Mouse (Mus musculus) gastrocnemius, postnatal 25 days (tissue): ENCODE results near the gene Gm10037. TPM values are rescaled to one million over a fixed set of nuclear protein-coding genes. Genes with fewer than 3 reads are reported as not detected.

ENCODE experiments used
- DNase-seq: peaks from one replicate; pipeline ENCODE4 v3.0.0; 2022
- total RNA-seq, 2 experiments: library from RNA; stranded (reverse); gene quantifications; 1 replicate in 1 of 2; 2 replicates in 1 of 2; pipeline ENCODE4 v1.2.3; 2021

Gm10037 gene
- total RNA-seq, 2 experiments from 2014 or later: 0.92 to 0.94 TPM

GRCm38 (mm10) chr13:67876699-67877254 is 45.9 kb downstream of the Gm10037 start:
- no peak for DNase-seq

DNA sequence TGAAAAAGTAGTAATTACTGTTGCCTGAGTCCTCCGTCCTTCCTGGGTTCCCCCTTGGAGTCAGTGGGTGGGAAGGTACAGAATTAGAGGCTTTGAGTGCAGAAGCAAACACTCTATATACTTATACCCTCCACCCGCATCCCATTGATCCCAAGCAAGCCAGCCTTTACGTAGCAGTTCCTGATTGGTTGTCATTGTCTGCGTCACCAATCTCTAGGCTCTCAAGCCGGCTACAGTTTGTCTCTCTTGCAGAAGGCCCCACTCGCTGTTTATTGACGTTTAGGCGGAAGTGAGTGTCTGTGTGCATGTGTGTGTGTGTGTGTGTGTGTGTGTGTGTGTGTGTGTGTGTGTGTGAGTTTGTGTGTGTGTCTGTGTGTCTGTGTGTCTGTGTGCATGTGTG is 53.1 kb downstream of the Gm10037 start:
- no peak for DNase-seq

Other genes with a start within 250 kb of the Gm10037 start
- gene Zfp729b, start 221.4 kb upstream of the Gm10037 start, total RNA-seq: 1 to 10 TPM; 2.3 to 2.8 TPM
- gene Gm49345, start 193.3 kb upstream of the Gm10037 start, total RNA-seq: under 1 TPM in 1 of 2 experiments, not detected in 1; 0.62 TPM
- gene Zfp729a, start 193.3 kb upstream of the Gm10037 start, total RNA-seq: 1 to 10 TPM; 1.8 to 2.3 TPM
- 1 to 10 TPM; 2.2 to 4.0 TPM for gene Zfp738, start 144.0 kb upstream of the Gm10037 start, total RNA-seq
- gene Zfp65, start 101.9 kb upstream of the Gm10037 start, total RNA-seq: 1 to 10 TPM; 3.8 to 4.4 TPM
- 1 to 10 TPM; 1.9 to 2.3 TPM for gene Zfp85, start 75.9 kb upstream of the Gm10037 start, total RNA-seq
- gene Zfp493, start 51.4 kb upstream of the Gm10037 start, total RNA-seq: 1 to 10 TPM; 2.7 to 3.1 TPM
- 1 to 10 TPM; 1.4 to 2.1 TPM for gene Zfp273, start 17.4 kb upstream of the Gm10037 start, total RNA-seq
- gene BC048507, start 32.2 kb downstream of the Gm10037 start, total RNA-seq: not detected